Mouse (Mus musculus) left cerebral cortex, adult 9 months (tissue): ENCODE data around the gene Midn.

ENCODE experiments used
- DNase-seq, 2 experiments: peaks; one replicate each; pipeline ENCODE4 v3.0.0; 2022; ENCODE audit warnings: low spot score in 2 of 2

The Midn gene

GRCm38 (mm10) chr10:80147719-80148601 is at the start of gene Midn:
Gene Midn (plus strand): TSS chr10:80148272.
- DNase-seq, result peak in 1 of 2 experiments; percentile 76

GRCm38 (mm10) chr10:80098630-80099029 is 49.4 kb upstream of the Midn start:
- no peak for DNase-seq

GRCm38 (mm10) chr10:80100982-80101381 is 47.1 kb upstream of the Midn start:
- DNase-seq, result no peak

- DNase-seq, result peak in 1 of 2 experiments; percentile 79
Measured at GRCm38 (mm10) chr10:80102216-80102915, 45.7 kb upstream of the Midn start.

- no peak for DNase-seq
Measured at GRCm38 (mm10) chr10:80103032-80103431, 45.0 kb upstream of the Midn start.

- DNase-seq, result no peak
Measured at GRCm38 (mm10) chr10:80104181-80104580, 43.9 kb upstream of the Midn start.

GRCm38 (mm10) chr10:80105460-80105859 is 42.6 kb upstream of the Midn start, which contains the start of gene Sbno2:
Gene Sbno2 (minus strand): TSS chr10:80105571.
- no peak for DNase-seq

- DNase-seq, result no peak
Measured at GRCm38 (mm10) chr10:80105926-80106325, 42.1 kb upstream of the Midn start.

- no peak for DNase-seq
Measured at GRCm38 (mm10) chr10:80107678-80108077, 40.4 kb upstream of the Midn start.

GRCm38 (mm10) chr10:80114341-80115284 is 33.5 kb upstream of the Midn start:
- DNase-seq, result peak in 1 of 2 experiments; percentile 91

GRCm38 (mm10) chr10:80115290-80115943 is 32.7 kb upstream of the Midn start, which contains the start of gene Stk11:
Gene Stk11 (plus strand): TSS chr10:80115803.
- DNase-seq, result peak; percentile 100

- no peak for DNase-seq
Measured at GRCm38 (mm10) chr10:80115944-80116335, 32.1 kb upstream of the Midn start.

- DNase-seq, result no peak
Measured at GRCm38 (mm10) chr10:80116563-80116926, 31.5 kb upstream of the Midn start.

- DNase-seq, result no peak
Measured at GRCm38 (mm10) chr10:80116927-80117691, 31.0 kb upstream of the Midn start.

- DNase-seq, result no peak
Measured at GRCm38 (mm10) chr10:80117736-80118135, 30.3 kb upstream of the Midn start.

- DNase-seq, result no peak
Measured at GRCm38 (mm10) chr10:80118552-80118951, 29.5 kb upstream of the Midn start.

- DNase-seq, result no peak
Measured at GRCm38 (mm10) chr10:80120146-80120545, 27.9 kb upstream of the Midn start.

- no peak for DNase-seq
Measured at GRCm38 (mm10) chr10:80121639-80122038, 26.4 kb upstream of the Midn start.

GRCm38 (mm10) chr10:80123932-80124562 is 24.0 kb upstream of the Midn start:
- no peak for DNase-seq

- DNase-seq, result no peak
Measured at GRCm38 (mm10) chr10:80127920-80128319, 20.2 kb upstream of the Midn start.
